Mouse (Mus musculus) embryonic facial prominence, embryonic 12.5 days (tissue): ENCODE data around the gene Sdk1. TPM values are rescaled to one million over a fixed set of nuclear protein-coding genes. Genes with fewer than 3 reads are reported as not detected.
A peak's percentile ranks its signal among the peaks of the same experiment; 100 is the strongest.

Experiments
- ATAC-seq: fragments of 200-750 bp; cut with Nextera tagmentation; 2 replicates; pipeline ENCODE4 v1.8.0; 2017; ENCODE audit not compliant: insufficient number of reproducible peaks, insufficient read depth, low FRiP score, low TSS enrichment
- H3K27ac ChIP-seq: fragments of 300-500 bp; sonication (generic); 2 replicates; pipeline ENCODE4 v1.5.1; 2016; ENCODE audit warnings: mild to moderate bottlenecking
- H3K27me3 ChIP-seq: fragments of 300-500 bp; sonication (generic); 2 replicates; pipeline ENCODE4 v1.6.1; 2016; ENCODE audit warnings: mild to moderate bottlenecking, moderate library complexity
- H3K36me3 ChIP-seq: fragments of 300-500 bp; sonication (generic); 2 replicates; pipeline ENCODE4 v1.6.1; 2016; ENCODE audit warnings: mild to moderate bottlenecking
- H3K4me1 ChIP-seq: fragments of 300-500 bp; sonication (generic); 2 replicates; pipeline ENCODE4 v1.6.1; 2016
- H3K4me2 ChIP-seq: fragments of 300-500 bp; sonication (generic); replicated peaks from 2 replicates; pipeline ENCODE4 v1.6.1; 2016; ENCODE audit warnings: mild to moderate bottlenecking, moderate library complexity
- H3K4me3 ChIP-seq: fragments of 300-500 bp; sonication (generic); 2 replicates; pipeline ENCODE4 v1.5.1; 2016; ENCODE audit warnings: mild to moderate bottlenecking
- H3K9ac ChIP-seq: fragments of 300-500 bp; sonication (generic); 2 replicates; pipeline ENCODE4 v1.6.1; 2016; ENCODE audit warnings: mild to moderate bottlenecking, moderate library complexity
- H3K9me3 ChIP-seq: fragments of 300-500 bp; sonication (generic); 2 replicates; pipeline ENCODE4 v1.6.1; 2016; ENCODE audit warnings: mild to moderate bottlenecking, moderate library complexity
- WGBS: fragments of 180-500 bp; shearing (Covaris S2); methylation state at CpG from one replicate; pipeline ENCODE4 v1.1.7; 2016; 5-methylcytosine and 5-hydroxymethylcytosine counted together
- polyA plus RNA-seq: library from polyadenylated mRNA; unstranded; fragments of >200 nt; fragmentation: Nextera tagmentation; extraction: Ambion mirVana; gene quantifications from 2 replicates; pipeline ENCODE4 v1.2.1, GENCODE M21; 2016

Sdk1 gene
- polyA plus RNA-seq, 1 experiment from 2014 or later, result 2.9 TPM

GRCm38 (mm10) chr5:141345476-141345875 is 104.2 kb downstream of the Sdk1 start:
- 50% methylated on average over 5 of the region's 5 CpGs for WGBS
- Histone ChIP-seq H3K4me2 (no peak overlapping the region), H3K4me3 (no peak overlapping the region), H3K9me3 (0 out of 2 replicates have a peak, but pooled peaks cover 5% of the 10 kb centered on the region), H3K4me1 (no peaks in the 10 kb centered on the region), H3K27ac (no peak overlapping the region), H3K27me3 (no peaks in the 10 kb centered on the region), H3K36me3 (no peaks in the 10 kb centered on the region), H3K9ac (no peak overlapping the region)
- ATAC-seq, result no peak

- no peaks in the 10 kb centered on the region for H3K4me1 ChIP-seq
- no peak overlapping the region for H3K27ac ChIP-seq
- H3K36me3 ChIP-seq, result no peaks in the 10 kb centered on the region
- 44% methylated on average over 2 of the region's 2 CpGs for WGBS
- no peaks in the 10 kb centered on the region for H3K9me3 ChIP-seq
- no peak overlapping the region for H3K4me2 ChIP-seq
- no peaks in the 10 kb centered on the region for H3K27me3 ChIP-seq
- ATAC-seq, result no peak
- H3K9ac ChIP-seq, result no peak overlapping the region
- no peak overlapping the region for H3K4me3 ChIP-seq
Observed at GRCm38 (mm10) chr5:141362676-141363075, 121.4 kb downstream of the Sdk1 start.

DNA sequence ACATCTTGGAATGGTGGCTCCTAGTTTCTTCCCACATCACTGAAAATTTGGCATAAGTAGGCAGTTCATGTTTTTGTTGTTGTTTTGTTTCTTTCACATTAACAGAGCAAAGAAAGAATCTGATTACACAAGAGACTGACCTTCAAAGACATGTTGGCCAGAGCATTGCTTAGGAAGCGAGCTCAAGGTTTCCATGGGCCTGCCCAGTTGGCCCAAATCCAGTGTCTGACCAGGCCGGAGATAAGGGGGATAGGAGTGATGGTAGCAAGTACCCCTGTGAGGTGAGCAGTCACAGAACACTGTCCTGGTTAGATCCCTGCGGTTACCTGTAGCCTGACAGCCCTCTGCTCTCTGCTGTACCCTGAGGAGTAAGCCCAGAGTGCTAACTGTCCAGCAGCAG is 122.7 kb downstream of the Sdk1 start:
- H3K27ac ChIP-seq, result no peak overlapping the region
- H3K4me3 ChIP-seq, result no peak overlapping the region
- no peaks in the 10 kb centered on the region for H3K36me3 ChIP-seq
- no peaks in the 10 kb centered on the region for H3K27me3 ChIP-seq
- no peaks in the 10 kb centered on the region for H3K4me1 ChIP-seq
- no peak overlapping the region for H3K4me2 ChIP-seq
- no peak for ATAC-seq
- WGBS, result 88% methylated on average over 3 of the region's 3 CpGs
- H3K9me3 ChIP-seq, result no peaks in the 10 kb centered on the region
- H3K9ac ChIP-seq, result no peak overlapping the region

- H3K4me1 ChIP-seq, result no peaks in the 10 kb centered on the region
- ATAC-seq, result no peak
- no peak overlapping the region for H3K4me2 ChIP-seq
- 61% methylated on average over 4 of the region's 4 CpGs for WGBS
- H3K9me3 ChIP-seq, result no peaks in the 10 kb centered on the region
- no peak overlapping the region for H3K27ac ChIP-seq
- H3K36me3 ChIP-seq, result no peaks in the 10 kb centered on the region
- H3K4me3 ChIP-seq, result no peak overlapping the region
- H3K9ac ChIP-seq, result no peak overlapping the region
- H3K27me3 ChIP-seq, result no peaks in the 10 kb centered on the region
Observed at GRCm38 (mm10) chr5:141368567-141368966, 127.3 kb downstream of the Sdk1 start.

DNA sequence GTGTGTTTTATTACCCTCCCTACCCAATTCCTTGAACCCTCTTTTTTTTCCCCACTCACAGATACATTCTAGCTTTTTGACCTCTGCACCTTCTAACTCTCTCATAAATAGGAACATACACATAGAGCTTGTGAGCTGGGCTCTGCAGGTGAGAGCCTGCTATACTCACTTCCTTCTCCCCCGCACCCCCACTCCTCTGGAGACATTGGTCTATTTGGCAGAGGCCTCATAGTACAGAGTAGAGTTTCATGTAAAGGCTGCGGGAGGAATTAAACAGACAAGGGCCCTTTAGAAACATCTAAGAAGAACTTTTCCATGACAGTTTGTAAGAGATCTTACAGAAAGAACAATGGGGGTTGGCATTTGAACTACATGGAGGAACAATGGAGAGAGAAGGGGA is 133.5 kb downstream of the Sdk1 start:
- H3K4me2 ChIP-seq, result no peak overlapping the region

DNA sequence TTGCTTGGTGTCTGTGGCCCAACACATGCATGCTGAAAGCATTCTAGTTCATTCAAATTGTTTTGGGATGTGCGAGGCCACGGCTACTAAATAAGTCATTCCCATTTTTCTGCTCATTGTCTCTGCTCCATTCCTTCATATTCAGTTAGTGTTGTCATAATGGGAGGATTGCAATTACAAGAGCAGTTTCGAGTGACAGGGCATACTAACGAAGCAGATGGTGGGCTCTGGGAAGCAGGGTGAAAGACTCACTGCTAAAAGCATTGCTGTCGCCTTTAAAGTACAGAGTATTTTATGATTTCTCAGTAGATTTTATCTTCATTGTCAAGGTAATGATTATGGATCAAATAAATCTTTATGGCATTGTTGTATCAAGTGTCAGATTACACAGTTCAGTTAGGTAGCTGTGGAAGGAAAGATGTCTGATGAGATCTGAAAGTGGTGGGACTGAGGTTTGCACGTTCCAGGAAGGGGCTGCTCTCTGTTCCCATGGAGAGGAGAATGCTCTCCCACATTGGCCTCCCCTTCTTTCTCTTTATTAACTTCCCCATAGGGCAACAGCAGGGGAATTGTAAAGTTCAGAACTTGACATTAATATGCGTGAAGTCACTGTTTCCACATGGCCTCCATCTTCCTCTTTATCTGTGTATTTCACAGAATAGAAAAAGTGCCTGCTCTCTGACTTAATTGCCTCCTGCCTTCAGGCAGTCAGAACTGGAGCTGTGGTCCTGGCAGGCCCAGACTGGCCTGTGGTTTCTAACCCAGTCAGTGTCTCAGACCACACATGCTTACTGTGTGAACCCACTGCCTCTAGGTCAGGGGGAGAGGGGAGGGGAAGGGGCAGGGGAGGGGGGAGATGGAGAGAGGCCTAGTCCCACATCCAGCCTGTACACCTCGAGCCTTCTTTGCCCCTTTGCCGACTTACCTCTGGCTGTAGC is 138.8 kb downstream of the Sdk1 start:
- H3K4me1 ChIP-seq, result peaks cover 10% of the 10 kb centered on the region
- H3K9ac ChIP-seq, result no peak overlapping the region
- 43% methylated on average over 9 of the region's 9 CpGs for WGBS
- H3K36me3 ChIP-seq, result no peaks in the 10 kb centered on the region
- H3K4me3 ChIP-seq, result no peak overlapping the region
- H3K27ac ChIP-seq, result peak overlapping the region; percentile 41; the same call in 1 of the 2 replicates
- 0 out of 2 replicates have a peak, but pooled peaks have one; percentile 28 for ATAC-seq
- no peaks in the 10 kb centered on the region for H3K9me3 ChIP-seq
- H3K27me3 ChIP-seq, result no peaks in the 10 kb centered on the region; the same call in 1 of the 2 replicates
- H3K4me2 ChIP-seq, result no peak overlapping the region

More for the DNA sequence above, 133.5 kb downstream of the Sdk1 start:
- Histone ChIP-seq H3K9me3 (no peaks in the 10 kb centered on the region), H3K27me3 (no peaks in the 10 kb centered on the region), H3K36me3 (no peaks in the 10 kb centered on the region), H3K4me3 (no peak overlapping the region), H3K4me1 (no peaks in the 10 kb centered on the region), H3K27ac (no peak overlapping the region), H3K9ac (no peak overlapping the region)
- peak; percentile 60; the same call in 1 of the 2 replicates for ATAC-seq
- 58% methylated on average over 2 of the region's 2 CpGs for WGBS

DNA sequence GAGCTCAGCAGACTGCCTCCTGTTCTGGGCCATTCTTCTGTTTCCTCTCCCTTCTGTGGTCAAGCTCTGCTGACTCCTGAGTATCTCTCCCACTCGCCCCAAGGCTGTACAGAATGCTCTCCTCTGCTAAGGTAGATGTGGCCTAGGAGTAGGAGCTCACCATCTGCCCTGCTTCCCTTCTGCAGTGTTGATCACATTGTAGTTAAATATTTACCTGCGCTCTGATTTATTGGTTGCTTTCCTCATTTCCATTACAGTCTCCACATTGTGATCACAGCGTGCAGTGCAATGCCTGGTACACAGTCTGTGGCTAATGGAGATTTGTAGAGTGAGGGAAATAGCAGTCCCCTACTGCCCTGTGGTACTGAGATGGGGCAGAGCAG is 139.5 kb downstream of the Sdk1 start:
- H3K36me3 ChIP-seq, result no peaks in the 10 kb centered on the region
- 0 out of 2 replicates have a peak, but pooled peaks have one; percentile 47 for ATAC-seq
- no peaks in the 10 kb centered on the region; the same call in 1 of the 2 replicates for H3K27me3 ChIP-seq
- WGBS, result 81% methylated on average over 3 of the region's 3 CpGs
- H3K4me3 ChIP-seq, result no peak overlapping the region
- no peaks in the 10 kb centered on the region for H3K9me3 ChIP-seq
- H3K4me2 ChIP-seq, result no peak overlapping the region
- H3K27ac ChIP-seq, result peak overlapping the region; percentile 36; the same call in 1 of the 2 replicates
- peaks cover 10% of the 10 kb centered on the region for H3K4me1 ChIP-seq
- H3K9ac ChIP-seq, result no peak overlapping the region

DNA sequence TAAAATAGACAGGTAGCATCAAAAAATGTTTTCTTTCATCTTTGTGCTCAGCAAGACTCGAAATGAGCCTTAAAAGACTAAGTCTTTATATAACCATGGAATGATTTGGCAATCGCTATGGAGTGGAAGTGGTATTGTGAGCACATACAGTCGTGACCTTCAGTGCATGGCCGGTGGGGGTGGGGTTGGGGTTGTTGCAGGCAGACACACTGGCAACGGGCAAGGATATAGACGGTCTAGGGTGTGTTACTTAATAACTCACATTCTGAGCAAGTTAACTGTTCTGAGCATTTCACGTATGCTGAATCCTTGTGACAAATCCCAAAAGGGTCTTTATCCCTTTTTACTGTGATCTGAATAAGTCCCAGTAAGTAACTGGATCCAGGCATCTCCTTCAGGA is 140.3 kb downstream of the Sdk1 start:
- Histone ChIP-seq H3K4me3 (no peak overlapping the region), H3K27me3 (no peaks in the 10 kb centered on the region; the same call in 1 of the 2 replicates), H3K27ac (no peak overlapping the region), H3K4me1 (peaks cover 10% of the 10 kb centered on the region), H3K4me2 (no peak overlapping the region), H3K9ac (no peak overlapping the region), H3K36me3 (no peaks in the 10 kb centered on the region), H3K9me3 (no peaks in the 10 kb centered on the region)
- 83% methylated on average over 7 of the region's 7 CpGs for WGBS
- ATAC-seq, result no peak

- no peak for ATAC-seq
- Histone ChIP-seq H3K36me3 (no peaks in the 10 kb centered on the region), H3K4me2 (no peak overlapping the region), H3K4me3 (no peak overlapping the region), H3K27ac (no peak overlapping the region), H3K4me1 (peaks cover 10% of the 10 kb centered on the region), H3K27me3 (no peaks in the 10 kb centered on the region; the same call in 1 of the 2 replicates), H3K9ac (no peak overlapping the region), H3K9me3 (no peaks in the 10 kb centered on the region)
- 82% methylated on average over 5 of the region's 5 CpGs for WGBS
Observed at GRCm38 (mm10) chr5:141382246-141382835, 141.1 kb downstream of the Sdk1 start.

DNA sequence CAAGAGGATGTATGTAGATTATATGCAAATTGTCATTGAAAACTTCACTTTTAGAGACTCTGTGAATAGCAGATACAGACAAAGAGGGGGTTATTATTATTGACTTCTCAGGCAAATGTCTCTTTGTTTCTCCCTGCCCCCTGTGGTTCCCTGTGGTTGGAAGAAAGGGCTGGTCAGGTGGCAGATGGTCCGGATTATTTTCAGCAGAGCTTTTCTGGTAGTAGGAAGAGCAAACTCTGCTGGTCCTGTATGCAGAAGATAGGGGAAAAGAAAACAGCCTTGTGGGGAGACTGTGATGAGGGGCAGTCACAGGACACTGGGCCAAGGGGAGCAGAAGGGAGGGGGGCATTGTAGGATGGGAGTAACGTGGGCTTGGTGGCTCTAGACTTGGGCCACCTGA is 147.2 kb downstream of the Sdk1 start:
- 37% methylated on average over 2 of the region's 2 CpGs for WGBS
- H3K4me3 ChIP-seq, result no peak overlapping the region
- no peak overlapping the region for H3K27ac ChIP-seq

GRCm38 (mm10) chr5:141390541-141390940 is 149.3 kb downstream of the Sdk1 start:
- ATAC-seq, result no peak
- WGBS, result 56% methylated on average over 4 of the region's 4 CpGs
- no peaks in the 10 kb centered on the region for H3K9me3 ChIP-seq
- H3K27me3 ChIP-seq, result no peaks in the 10 kb centered on the region
- H3K9ac ChIP-seq, result no peak overlapping the region
- no peak overlapping the region for H3K4me2 ChIP-seq
- H3K27ac ChIP-seq, result no peak overlapping the region
- H3K4me3 ChIP-seq, result no peak overlapping the region
- H3K4me1 ChIP-seq, result peaks cover 5% of the 10 kb centered on the region
- no peaks in the 10 kb centered on the region for H3K36me3 ChIP-seq

More for the DNA sequence above, 147.2 kb downstream of the Sdk1 start:
- Histone ChIP-seq H3K36me3 (no peaks in the 10 kb centered on the region), H3K9me3 (no peaks in the 10 kb centered on the region), H3K4me2 (no peak overlapping the region), H3K4me1 (peaks cover 5% of the 10 kb centered on the region), H3K9ac (no peak overlapping the region), H3K27me3 (no peaks in the 10 kb centered on the region; the same call in 1 of the 2 replicates)
- ATAC-seq, result no peak

DNA sequence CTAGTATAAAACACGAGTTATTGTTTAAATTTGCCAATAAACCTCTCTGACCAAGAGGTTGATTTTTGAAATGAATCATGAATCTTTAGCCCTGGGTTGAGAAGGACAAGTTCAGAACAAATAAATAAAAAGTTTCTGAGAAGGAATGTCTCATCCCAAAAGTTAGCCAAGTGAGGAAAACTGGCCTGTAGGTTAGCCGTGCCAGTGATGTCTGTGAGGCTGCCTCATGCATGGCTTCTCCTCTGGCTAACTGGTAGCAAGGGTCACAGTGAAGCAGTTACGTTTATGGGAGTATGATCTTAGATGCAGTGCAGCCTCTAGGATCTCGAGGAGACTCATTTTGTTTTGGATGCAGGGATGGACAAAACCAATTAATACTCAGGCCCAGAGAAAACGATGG is 149.9 kb downstream of the Sdk1 start:
- Histone ChIP-seq H3K36me3 (no peaks in the 10 kb centered on the region), H3K4me1 (peaks cover 5% of the 10 kb centered on the region), H3K27ac (no peak overlapping the region), H3K9ac (no peak overlapping the region), H3K9me3 (no peaks in the 10 kb centered on the region), H3K4me2 (no peak overlapping the region), H3K4me3 (no peak overlapping the region), H3K27me3 (no peaks in the 10 kb centered on the region)
- WGBS, result 72% methylated on average over 5 of the region's 5 CpGs
- ATAC-seq, result no peak
